Mouse (Mus musculus): Measurements from ENCODE around the gene Metrn.

- TF ChIP-seq CTCF (IDR thresholded peaks at IDR 0.05) (no peak), EP300 (IDR thresholded peaks at IDR 0.05; ENCODE audit: insufficient read depth, low read depth, low read length) (no peak), POLR2A (IDR thresholded peaks at IDR 0.05; ENCODE audit: insufficient read depth, low read depth, low read length) (no peak)
Measured at GRCm38 (mm10) chr17:25775318-25776062, 21.4 kb downstream of the Metrn start.

All from heart, adult 2 months (tissue).